Mouse (Mus musculus) lung, postnatal 0 days (tissue): ENCODE measurements around the gene Tma16.

Experiments
- CTCF ChIP-seq: IDR thresholded peaks from 2 replicates; pipeline ENCODE4 v1.5.1; 2016; ENCODE audit warnings: antibody characterized with exemption, mild to moderate bottlenecking
- EP300 ChIP-seq: IDR thresholded peaks from 2 replicates; pipeline ENCODE4 v1.6.1; 2016; ENCODE audit warnings: antibody characterized with exemption, mild to moderate bottlenecking, control low read depth

DNA sequence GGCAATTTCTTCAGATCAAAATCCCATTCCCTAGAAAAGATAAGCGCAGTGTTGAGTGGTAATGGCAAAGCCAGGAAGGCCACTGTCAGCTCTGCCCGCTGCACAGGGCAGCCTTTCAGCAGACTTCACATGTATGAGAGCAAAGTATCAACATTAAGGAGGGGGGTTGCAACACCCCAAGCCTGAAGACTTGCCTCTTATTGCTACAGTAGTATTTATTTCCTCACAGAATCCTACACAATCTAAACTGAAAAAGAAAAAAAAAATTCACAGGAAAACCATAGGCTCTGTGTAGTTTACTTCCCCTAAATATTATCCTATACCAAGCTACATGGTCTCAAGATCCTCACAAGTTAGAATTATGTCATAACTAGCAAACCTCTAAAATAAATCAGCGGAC, 9.4 kb downstream of the Tma16 start:
- TF ChIP-seq CTCF (no peak), EP300 (no peak)
